Mouse (Mus musculus) forebrain, embryonic 12.5 days (tissue): ENCODE data around the gene Tmem150b. TPM values are rescaled to one million over a fixed set of nuclear protein-coding genes. Genes with fewer than 3 reads are reported as not detected.

Experiments
- ATAC-seq: fragments of 200-750 bp; cut with Nextera tagmentation; 2 replicates; pipeline ENCODE4 v1.8.0; 2017; ENCODE audit warnings: moderate TSS enrichment; ENCODE audit not compliant: low FRiP score
- H3K27ac ChIP-seq: fragments of 300-500 bp; sonication (generic); 2 replicates; pipeline ENCODE4 v1.5.1; 2016; ENCODE audit warnings: mild to moderate bottlenecking
- H3K27me3 ChIP-seq: fragments of 300-500 bp; sonication (generic); 2 replicates; pipeline ENCODE4 v1.6.1; 2016; ENCODE audit warnings: mild to moderate bottlenecking
- H3K36me3 ChIP-seq: fragments of 300-500 bp; sonication (generic); replicated peaks from 2 replicates; pipeline ENCODE4 v1.6.1; 2016; ENCODE audit warnings: mild to moderate bottlenecking
- H3K4me1 ChIP-seq: fragments of 300-500 bp; sonication (generic); 2 replicates; pipeline ENCODE4 v1.6.1; 2016
- H3K4me2 ChIP-seq: fragments of 300-500 bp; sonication (generic); 2 replicates; pipeline ENCODE4 v1.6.1; 2016; ENCODE audit warnings: mild to moderate bottlenecking, moderate library complexity
- H3K4me3 ChIP-seq: fragments of 300-500 bp; sonication (generic); replicated peaks from 2 replicates; pipeline ENCODE4 v1.5.1; 2016; ENCODE audit warnings: mild to moderate bottlenecking
- H3K9ac ChIP-seq: fragments of 300-500 bp; sonication (generic); 2 replicates; pipeline ENCODE4 v1.6.1; 2016; ENCODE audit warnings: mild to moderate bottlenecking
- H3K9me3 ChIP-seq: fragments of 300-500 bp; sonication (generic); 2 replicates; pipeline ENCODE4 v1.6.1; 2016
- WGBS: fragments of 180-500 bp; shearing (Covaris S2); methylation state at CpG from one replicate; pipeline ENCODE4 v1.1.7; 2016; 5-methylcytosine and 5-hydroxymethylcytosine counted together
- polyA plus RNA-seq: library from polyadenylated mRNA; unstranded; fragments of >200 nt; fragmentation: Nextera tagmentation; extraction: Ambion mirVana; gene quantifications from 2 replicates; pipeline ENCODE4 v1.2.1, GENCODE M21; 2016

The Tmem150b gene
- polyA plus RNA-seq, 1 experiment from 2014 or later, result 0.27 TPM

DNA sequence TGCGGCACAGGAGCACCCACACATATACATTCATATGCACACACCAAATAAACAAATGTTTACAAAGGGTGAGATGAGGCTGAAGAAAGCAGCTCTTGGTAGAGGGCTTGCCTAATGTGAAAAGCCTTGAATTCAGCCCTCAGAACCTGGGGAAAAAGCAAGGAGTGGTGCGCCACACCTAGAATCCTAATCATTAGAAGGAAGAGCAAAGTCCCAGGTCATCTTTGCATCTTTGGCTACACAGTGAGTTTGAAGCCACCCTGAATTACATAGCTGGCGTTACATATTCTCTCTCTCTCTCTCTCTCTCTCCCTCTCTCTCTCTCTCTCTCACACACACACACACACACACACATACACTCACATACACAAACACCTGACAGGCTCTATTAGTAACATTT is 5.8 kb downstream of the Tmem150b start:
- Histone ChIP-seq H3K27ac (no peak overlapping the region), H3K4me1 (no peaks in the 10 kb centered on the region; the same call in 1 of the 2 replicates), H3K4me3 (no peak overlapping the region), H3K36me3 (peaks cover 29% of the 10 kb centered on the region), H3K4me2 (no peak overlapping the region), H3K9ac (no peak overlapping the region), H3K9me3 (no peaks in the 10 kb centered on the region), H3K27me3 (no peaks in the 10 kb centered on the region)
- ATAC-seq, result no peak
- 91% methylated on average over 3 of the region's 3 CpGs for WGBS

DNA sequence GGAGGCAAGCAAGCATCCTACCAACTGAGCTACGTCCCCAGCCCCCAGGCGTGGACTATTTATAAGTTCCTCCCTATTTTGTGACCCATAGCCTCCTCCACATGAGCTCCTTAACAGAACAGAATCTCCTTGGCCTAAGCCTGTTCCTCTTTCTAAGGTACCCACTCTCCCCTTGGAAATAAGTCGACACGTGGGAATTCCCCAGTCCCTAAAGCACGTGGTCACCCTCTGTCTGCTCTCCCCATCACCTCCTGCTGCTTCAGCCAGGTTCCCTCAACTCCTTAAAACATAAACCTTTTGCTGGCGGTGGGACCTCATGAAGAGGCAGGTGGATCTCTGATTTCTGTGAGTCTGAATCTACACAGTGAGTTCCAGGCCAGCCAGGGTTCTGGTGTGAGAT is 8.1 kb downstream of the Tmem150b start:
- no peak overlapping the region for H3K4me2 ChIP-seq
- no peaks in the 10 kb centered on the region for H3K27me3 ChIP-seq
- WGBS, result 77% methylated on average over 6 of the region's 6 CpGs
- H3K4me3 ChIP-seq, result no peak overlapping the region
- ATAC-seq, result no peak
- no peak overlapping the region for H3K9ac ChIP-seq
- H3K4me1 ChIP-seq, result no peaks in the 10 kb centered on the region
- no peak overlapping the region for H3K27ac ChIP-seq
- H3K36me3 ChIP-seq, result peaks cover 52% of the 10 kb centered on the region
- H3K9me3 ChIP-seq, result no peaks in the 10 kb centered on the region

DNA sequence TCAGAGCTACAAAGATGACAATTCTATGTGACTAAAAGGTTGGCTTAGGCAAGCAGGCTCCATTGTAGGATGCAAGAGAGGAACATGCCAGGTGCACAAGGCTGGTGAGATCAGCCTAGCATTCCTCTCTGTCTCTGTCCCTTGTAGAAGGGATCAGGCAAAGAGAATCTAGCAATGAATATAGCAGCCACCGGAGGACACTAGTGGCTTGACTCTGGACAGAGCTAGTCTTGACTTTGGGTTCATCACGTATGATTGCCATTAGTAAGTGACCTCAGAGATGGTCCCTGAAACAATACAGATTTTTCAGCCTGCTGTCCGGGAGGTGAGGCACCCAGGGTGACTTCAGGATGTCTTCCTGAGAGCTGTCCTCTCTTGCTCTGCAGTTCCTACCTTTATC is 12.5 kb downstream of the Tmem150b start:
- ATAC-seq, result no peak
- no peaks in the 10 kb centered on the region for H3K9me3 ChIP-seq
- H3K4me2 ChIP-seq, result no peak overlapping the region
- H3K4me3 ChIP-seq, result no peak overlapping the region
- H3K9ac ChIP-seq, result no peak overlapping the region
- WGBS, result 81% methylated on average over 3 of the region's 3 CpGs
- peaks cover 93% of the 10 kb centered on the region for H3K36me3 ChIP-seq
- no peaks in the 10 kb centered on the region for H3K4me1 ChIP-seq
- no peaks in the 10 kb centered on the region for H3K27me3 ChIP-seq
- no peak overlapping the region for H3K27ac ChIP-seq

DNA sequence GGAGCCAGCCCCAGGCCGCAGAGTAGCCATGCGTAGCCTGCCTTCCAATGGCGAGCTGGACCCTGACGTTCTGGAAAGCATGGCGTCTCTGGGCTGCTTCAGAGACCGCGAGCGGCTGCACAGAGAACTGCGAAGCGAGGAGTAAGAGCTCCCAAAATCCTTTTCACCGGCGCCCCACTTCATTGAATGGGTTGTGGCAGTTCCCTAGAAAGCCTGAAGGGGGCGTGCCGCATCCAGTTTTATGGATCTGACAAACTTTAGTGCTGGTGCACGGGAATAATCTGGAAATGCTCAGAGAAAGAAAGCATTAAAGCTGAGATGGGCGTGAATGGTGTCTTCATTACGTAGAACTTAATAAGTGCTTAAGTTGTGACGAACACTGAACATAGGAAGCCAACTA is 20.0 kb downstream of the Tmem150b start:
- H3K4me3 ChIP-seq, result no peak overlapping the region
- H3K27ac ChIP-seq, result no peak overlapping the region
- peaks cover 8% of the 10 kb centered on the region; the same call in 1 of the 2 replicates for H3K4me1 ChIP-seq
- H3K9ac ChIP-seq, result no peak overlapping the region
- 31% methylated on average over 18 of the region's 18 CpGs for WGBS
- H3K27me3 ChIP-seq, result no peaks in the 10 kb centered on the region
- no peak for ATAC-seq
- no peaks in the 10 kb centered on the region for H3K9me3 ChIP-seq
- H3K36me3 ChIP-seq, result peaks cover 92% of the 10 kb centered on the region
- H3K4me2 ChIP-seq, result no peak overlapping the region

GRCm38 (mm10) chr7:4703195-4703594 is 21.9 kb downstream of the Tmem150b start:
- peaks cover 91% of the 10 kb centered on the region for H3K36me3 ChIP-seq
- H3K27me3 ChIP-seq, result no peaks in the 10 kb centered on the region
- 91% methylated on average over 7 of the region's 7 CpGs for WGBS
- peaks cover 8% of the 10 kb centered on the region; the same call in 1 of the 2 replicates for H3K4me1 ChIP-seq
- no peak overlapping the region for H3K4me2 ChIP-seq
- no peak for ATAC-seq
- no peaks in the 10 kb centered on the region for H3K9me3 ChIP-seq
- H3K4me3 ChIP-seq, result no peak overlapping the region
- H3K27ac ChIP-seq, result no peak overlapping the region
- H3K9ac ChIP-seq, result no peak overlapping the region

- Histone ChIP-seq H3K4me2 (no peak overlapping the region), H3K36me3 (peaks cover 90% of the 10 kb centered on the region), H3K4me3 (no peak overlapping the region), H3K27ac (no peak overlapping the region), H3K27me3 (no peaks in the 10 kb centered on the region), H3K9ac (no peak overlapping the region), H3K4me1 (peaks cover 8% of the 10 kb centered on the region; the same call in 1 of the 2 replicates), H3K9me3 (no peaks in the 10 kb centered on the region)
- 0 out of 2 replicates have a peak, but pooled peaks have one; percentile 20 for ATAC-seq
- 50% methylated on average over 8 of the region's 8 CpGs for WGBS
These were observed 22.7 kb downstream of the Tmem150b start for GRCm38 (mm10) chr7:4702334-4702733.

DNA sequence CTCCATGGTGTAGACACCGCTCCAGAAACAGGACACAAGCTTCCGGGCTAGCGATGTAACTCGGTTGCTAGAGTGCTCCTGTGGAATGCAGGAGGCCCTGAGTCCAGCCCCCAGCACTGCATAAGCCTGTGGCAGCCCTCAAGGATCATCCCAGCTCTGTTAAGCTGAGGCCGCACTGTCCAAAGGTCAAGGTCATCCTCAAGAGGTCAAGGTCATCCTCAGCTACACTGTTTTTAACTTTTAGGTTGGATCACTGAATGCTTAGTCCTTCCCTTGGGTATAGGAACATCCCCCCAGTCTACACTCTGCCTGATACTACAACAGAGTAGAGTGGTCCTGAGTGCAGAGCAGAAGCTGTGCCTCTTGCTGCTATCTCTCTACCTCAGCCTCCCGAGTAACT is 32.0 kb downstream of the Tmem150b start:
- Histone ChIP-seq H3K9ac (no peak overlapping the region), H3K4me3 (no peak overlapping the region), H3K27me3 (no peaks in the 10 kb centered on the region), H3K9me3 (no peaks in the 10 kb centered on the region), H3K27ac (no peak overlapping the region), H3K4me2 (no peak overlapping the region), H3K36me3 (peaks cover 54% of the 10 kb centered on the region), H3K4me1 (peaks cover 14% of the 10 kb centered on the region)
- WGBS, result 81% methylated on average over 6 of the region's 6 CpGs
- ATAC-seq, result no peak

GRCm38 (mm10) chr7:4690951-4691653 is 33.9 kb downstream of the Tmem150b start:
- Histone ChIP-seq H3K27ac (peak overlapping the region; percentile 97), H3K36me3 (peaks cover 37% of the 10 kb centered on the region), H3K4me1 (peaks cover 14% of the 10 kb centered on the region), H3K4me3 (peak overlapping the region; percentile 100), H3K9me3 (no peaks in the 10 kb centered on the region), H3K4me2 (peak overlapping the region; percentile 77), H3K9ac (peak overlapping the region; percentile 100), H3K27me3 (no peaks in the 10 kb centered on the region)
- peak; percentile 71 for ATAC-seq
- 6% methylated on average over 15 of the region's 35 CpGs for WGBS

DNA sequence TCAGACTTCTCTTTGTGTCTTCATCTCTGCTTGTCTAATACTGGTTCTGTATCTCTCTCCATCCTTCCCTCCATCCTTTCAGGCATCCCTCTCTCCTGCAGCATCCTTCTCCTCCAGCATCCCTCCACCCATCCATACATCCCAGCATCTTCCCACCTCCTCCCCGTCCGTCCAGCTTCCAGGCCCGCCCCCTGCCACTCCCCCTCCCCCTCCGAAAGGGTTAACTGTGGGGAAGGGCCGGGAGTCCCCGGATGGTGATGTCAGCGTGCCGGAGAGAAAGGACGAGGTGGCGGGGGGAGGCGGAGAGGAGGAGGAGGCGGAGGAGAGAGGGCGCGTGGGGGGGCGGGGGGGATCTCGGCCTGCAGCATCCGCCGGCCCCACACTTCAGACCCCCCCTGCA is 34.7 kb downstream of the Tmem150b start, which contains the start of gene Brsk1:
Gene Brsk1 (plus strand): TSS at position 218 of the 400 bp plus-strand sequence.
- Histone ChIP-seq H3K4me2 (peak within 1 kb of the TSS; percentile 77), H3K27ac (peak within 1 kb of the TSS; percentile 97), H3K9ac (peak within 1 kb of the TSS; percentile 100), H3K9me3 (no peaks in the 10 kb centered on the region), H3K4me1 (peaks cover 14% of the 10 kb centered on the region), H3K27me3 (no peaks in the 10 kb centered on the region), H3K4me3 (peak within 1 kb of the TSS; percentile 100), H3K36me3 (peaks cover 30% of the 10 kb centered on the region)
- peak; percentile 93 for ATAC-seq
- 4% methylated on average over 4 of the region's 18 CpGs for WGBS

DNA sequence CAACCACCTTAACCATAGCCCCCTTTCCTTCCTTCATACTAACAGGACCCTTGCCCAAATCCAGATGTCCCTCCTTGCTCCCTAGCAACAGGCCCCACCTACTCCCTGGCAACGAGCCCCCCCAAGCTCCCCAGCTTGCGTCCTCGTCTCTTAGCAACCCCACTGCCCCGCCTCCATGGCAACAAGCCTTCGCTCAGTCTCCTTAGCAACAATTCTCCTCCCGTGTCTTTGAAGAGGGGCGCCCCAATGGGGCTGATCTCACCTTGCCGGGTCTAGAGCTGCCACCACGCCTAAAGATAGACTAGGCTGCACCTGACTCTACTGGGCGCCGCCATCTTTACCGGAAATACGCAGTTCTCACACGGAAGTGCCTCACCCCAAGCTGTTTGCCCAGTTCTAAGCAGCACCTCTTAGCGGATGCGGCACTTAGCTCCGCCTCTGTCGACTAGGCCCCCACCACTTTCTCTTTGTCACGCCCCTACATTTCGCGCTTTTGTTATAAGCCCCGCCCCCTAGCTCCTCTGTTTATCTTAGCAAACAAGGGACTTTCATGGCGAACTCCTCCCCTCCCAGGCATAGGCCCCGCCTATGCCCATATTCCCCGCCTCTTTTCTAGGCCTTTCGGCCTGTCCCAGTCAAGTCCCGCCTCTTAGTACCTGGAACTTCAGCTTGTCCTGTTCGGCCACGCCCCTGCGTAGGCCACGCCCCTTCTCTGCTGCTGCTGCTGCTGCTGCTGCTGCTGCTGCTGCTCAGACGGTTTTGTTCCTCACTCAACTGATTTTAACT is 40.2 kb downstream of the Tmem150b start, which contains the start of gene Hspbp1:
Gene Hspbp1 (minus strand): TSS at position 437 of the 786 bp plus-strand sequence.
- no peaks in the 10 kb centered on the region for H3K27me3 ChIP-seq
- H3K4me2 ChIP-seq, result peak within 1 kb of the TSS; percentile 80
- under 1% methylated on average over 32 of the region's 32 CpGs for WGBS
- H3K36me3 ChIP-seq, result peaks cover 22% of the 10 kb centered on the region
- H3K4me1 ChIP-seq, result peaks cover 10% of the 10 kb centered on the region
- no peaks in the 10 kb centered on the region for H3K9me3 ChIP-seq
- H3K9ac ChIP-seq, result peak within 1 kb of the TSS; percentile 55
- peak; percentile 98 for ATAC-seq
- peak within 1 kb of the TSS; percentile 68 for H3K4me3 ChIP-seq
- peak within 1 kb of the TSS; percentile 82 for H3K27ac ChIP-seq

DNA sequence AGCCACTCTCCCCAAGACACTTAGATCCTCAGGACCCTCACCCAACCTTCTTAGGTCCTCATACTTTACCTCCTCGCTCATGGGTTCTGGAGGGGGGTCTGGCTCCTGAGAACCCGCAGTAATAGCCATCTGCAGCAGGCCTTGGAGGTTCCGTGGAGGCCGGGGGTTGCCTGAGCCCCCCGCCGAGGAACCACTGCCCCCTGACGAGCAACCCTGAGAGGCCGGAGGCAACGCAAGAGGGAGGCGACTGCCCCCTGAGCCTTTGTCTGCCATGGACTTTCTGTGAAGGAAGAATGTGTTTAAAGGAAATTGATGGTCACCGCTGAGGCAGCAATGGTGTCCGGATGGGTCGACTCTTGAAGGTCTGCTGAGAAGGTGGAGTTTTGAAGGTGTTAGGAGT is 40.8 kb downstream of the Tmem150b start:
- peaks cover 10% of the 10 kb centered on the region for H3K4me1 ChIP-seq
- WGBS, result 2% methylated on average over 13 of the region's 13 CpGs
- H3K36me3 ChIP-seq, result peaks cover 23% of the 10 kb centered on the region
- 0 out of 2 replicates have a peak overlapping the region, but pooled peaks have one; percentile 82 for H3K27ac ChIP-seq
- H3K4me3 ChIP-seq, result peak overlapping the region; percentile 68
- no peaks in the 10 kb centered on the region for H3K9me3 ChIP-seq
- H3K27me3 ChIP-seq, result no peaks in the 10 kb centered on the region
- peak overlapping the region; percentile 55 for H3K9ac ChIP-seq
- peak; percentile 2; the same call in 1 of the 2 replicates for ATAC-seq
- peak overlapping the region; percentile 80 for H3K4me2 ChIP-seq

DNA sequence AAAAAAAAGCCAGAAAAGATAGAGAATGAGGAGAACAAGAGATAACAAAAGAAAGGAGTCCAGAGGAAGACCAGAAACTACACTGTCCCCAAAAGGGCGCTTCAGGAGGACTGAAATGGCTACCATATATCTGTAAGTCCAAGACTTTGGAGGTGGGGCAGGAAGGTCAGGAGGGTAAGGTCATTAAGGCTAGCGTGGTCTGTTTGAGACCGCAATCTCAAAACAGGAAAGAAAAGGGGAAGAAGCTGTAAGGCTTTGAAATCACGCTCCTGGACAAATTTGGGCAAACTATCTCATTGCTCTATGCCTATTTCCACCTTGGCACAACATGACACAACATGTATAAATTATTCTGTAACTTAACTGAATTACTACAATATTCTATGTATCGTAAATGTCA is 41.7 kb downstream of the Tmem150b start:
- Histone ChIP-seq H3K27ac (no peak overlapping the region), H3K36me3 (peaks cover 27% of the 10 kb centered on the region), H3K9me3 (no peaks in the 10 kb centered on the region), H3K4me1 (peaks cover 10% of the 10 kb centered on the region), H3K4me3 (no peak overlapping the region), H3K9ac (no peak overlapping the region), H3K4me2 (no peak overlapping the region), H3K27me3 (no peaks in the 10 kb centered on the region)
- 94% methylated on average over 5 of the region's 5 CpGs for WGBS
- ATAC-seq, result no peak
